ENCODE assay signal across 8 mouse cellular contexts in the genomic region with DNA sequence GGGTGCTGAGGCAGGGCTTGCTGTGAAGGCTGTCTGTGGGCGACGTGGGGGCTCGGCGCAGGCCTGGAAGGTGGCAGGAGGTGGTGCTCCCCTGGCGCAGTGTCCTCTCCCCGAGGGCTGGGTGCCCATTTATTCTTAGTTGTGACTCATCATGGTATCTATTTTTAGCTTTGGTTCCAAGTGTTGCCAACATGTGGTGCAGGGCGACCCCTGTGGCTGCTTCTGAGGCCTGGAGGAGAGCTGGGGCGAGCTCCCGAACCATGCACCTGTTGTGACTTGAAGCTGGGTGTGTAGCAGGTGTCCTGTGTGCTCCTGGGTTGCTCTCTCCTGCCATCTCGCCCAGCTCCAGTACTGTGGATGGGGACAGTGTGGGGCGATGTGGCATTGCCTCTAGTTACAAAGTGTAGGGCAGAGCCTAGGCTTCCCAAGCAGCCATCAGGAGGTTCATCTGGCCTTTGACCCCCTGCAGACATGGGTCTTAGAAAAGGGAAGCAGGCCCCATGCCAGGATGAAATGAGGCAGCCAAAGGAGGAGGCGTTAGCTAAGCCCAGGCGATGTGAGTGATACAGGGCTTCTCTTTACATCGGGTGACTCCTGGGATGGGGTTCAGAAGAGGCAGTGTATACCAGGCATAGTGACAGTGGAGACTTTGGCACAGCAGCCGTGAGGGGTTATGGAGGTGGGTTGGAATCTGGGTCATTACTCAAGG. TPM values are rescaled to one million over a fixed set of nuclear protein-coding genes. Genes with fewer than 3 reads are reported as not detected.
DNase-seq lines count a peak whose midpoint lies in the region; ATAC-seq lines count a peak whose summit lies in the region.

No protein-coding gene starts in this region.

- no peaks in the 10 kb centered on the region for H3K9me3 ChIP-seq in liver, embryonic 13.5 days (replicated peaks)
- no peaks in the 10 kb centered on the region for H3K9me3 ChIP-seq in liver, embryonic 12.5 days (replicated peaks)
- H3K9me3 ChIP-seq in forebrain, embryonic 11.5 days (ENCODE audit: control insufficient read depth, low read length): no peaks in the 10 kb centered on the region

- DNase-seq in liver, embryonic 13.5 days: no peak
- DNase-seq in adipocyte (ENCODE audit: low spot score): peak; percentile 60
- DNase-seq in heart, postnatal 36 days: peak; percentile 58 to 69
- DNase-seq in skeletal muscle tissue, adult 2 months (ENCODE audit: low read depth, low spot score): peak; percentile 95
- no peak for DNase-seq in forebrain, embryonic 11.5 days (ENCODE audit: low spot score)
- no peak for DNase-seq in spleen, postnatal 14 days (ENCODE audit: low spot score in 2 of 2)

- H3K4me3 ChIP-seq in liver, embryonic 13.5 days (replicated peaks): no peak overlapping the region
- H3K4me3 ChIP-seq in liver, embryonic 12.5 days: no peak overlapping the region
- no peak overlapping the region for H3K4me3 ChIP-seq in forebrain, embryonic 11.5 days (ENCODE audit: low read depth, low read length)

- WGBS in liver, embryonic 13.5 days (ENCODE audit: insufficient replicate concordance): 64% methylated on average over 15 of the region's 15 CpGs
- WGBS in liver, embryonic 12.5 days (ENCODE audit: insufficient replicate concordance): 63% methylated on average over 15 of the region's 15 CpGs
- 72% methylated on average over 15 of the region's 15 CpGs for WGBS in forebrain, embryonic 11.5 days

- H3K27ac ChIP-seq in liver, embryonic 13.5 days: no peak overlapping the region
- no peak overlapping the region for H3K27ac ChIP-seq in liver, embryonic 12.5 days
- no peak overlapping the region for H3K27ac ChIP-seq in forebrain, embryonic 11.5 days (ENCODE audit: low read depth, low read length)

- intact Hi-C loops in heart, postnatal 36 days (cut with DNase I): no loop called here

- H3K4me1 ChIP-seq in liver, embryonic 13.5 days (replicated peaks): peaks cover 54% of the 10 kb centered on the region
- peaks cover 42% of the 10 kb centered on the region for H3K4me1 ChIP-seq in liver, embryonic 12.5 days
- no peaks in the 10 kb centered on the region for H3K4me1 ChIP-seq in forebrain, embryonic 11.5 days (replicated peaks; ENCODE audit: control insufficient read depth, insufficient read depth, low read length)

- 0 out of 2 replicates have a peak, but pooled peaks have one; percentile 6 for ATAC-seq in liver, embryonic 13.5 days (ENCODE audit: low read depth)
- no peak for ATAC-seq in liver, embryonic 12.5 days
- peak; percentile 81 for ATAC-seq in common myeloid progenitor, adult 5-6 weeks (replicated peaks; ENCODE audit: low read depth, poor library complexity, severe bottlenecking)
- no peak for ATAC-seq in forebrain, embryonic 11.5 days (replicated peaks; ENCODE audit: low FRiP score)

- H3K9ac ChIP-seq in liver, embryonic 13.5 days: no peak overlapping the region
- no peak overlapping the region for H3K9ac ChIP-seq in liver, embryonic 12.5 days
- H3K9ac ChIP-seq in forebrain, embryonic 11.5 days (ENCODE audit: low read length): no peak overlapping the region

- H3K27me3 ChIP-seq in liver, embryonic 13.5 days: no peaks in the 10 kb centered on the region
- H3K27me3 ChIP-seq in liver, embryonic 12.5 days (replicated peaks): no peaks in the 10 kb centered on the region
- no peaks in the 10 kb centered on the region for H3K27me3 ChIP-seq in forebrain, embryonic 11.5 days (ENCODE audit: control insufficient read depth, insufficient read depth, low read length)

- no peak overlapping the region for H3K4me2 ChIP-seq in liver, embryonic 13.5 days
- no peak overlapping the region for H3K4me2 ChIP-seq in liver, embryonic 12.5 days
- no peak overlapping the region for H3K4me2 ChIP-seq in forebrain, embryonic 11.5 days (ENCODE audit: low read depth, low read length, severe bottlenecking)

- H3K36me3 ChIP-seq in liver, embryonic 13.5 days: no peaks in the 10 kb centered on the region
- H3K36me3 ChIP-seq in liver, embryonic 12.5 days: no peaks in the 10 kb centered on the region
- no peaks in the 10 kb centered on the region for H3K36me3 ChIP-seq in forebrain, embryonic 11.5 days (ENCODE audit: control insufficient read depth, insufficient read depth, low read length)

RNA-seq across cellular contexts. Expression of a gene that starts 23.0 kb away (rescaled TPM):
- 4.4 and 4.6 TPM in 2 replicates for polyA plus RNA-seq in liver, embryonic 13.5 days (2015; fragmentation: Nextera tagmentation; extraction: Ambion mirVana)
- polyA plus RNA-seq in liver, embryonic 12.5 days (2016; fragmentation: Nextera tagmentation; extraction: Ambion mirVana): 5.6 and 5.8 TPM in 2 replicates
- total RNA-seq in common myeloid progenitor, adult 5-6 weeks (2017): 5.8 and 6.4 TPM in 2 replicates
- total RNA-seq in heart, postnatal 36 days (2021): 10 to 100 TPM; 39.9 to 44.8 TPM
- 1.9 and 3.3 TPM in 2 replicates for polyA plus RNA-seq in forebrain, embryonic 11.5 days (2014; fragmentation: Nextera tagmentation; extraction: Ambion mirVana)

RNA-seq across cellular contexts. Expression of a gene that starts 33.2 kb away (rescaled TPM):
- polyA plus RNA-seq in liver, embryonic 13.5 days (2015; fragmentation: Nextera tagmentation; extraction: Ambion mirVana): 0.08 TPM in 1 of 2 replicates, not detected in the other
- polyA plus RNA-seq in liver, embryonic 12.5 days (2016; fragmentation: Nextera tagmentation; extraction: Ambion mirVana): not detected in 2 replicates
- not detected in 2 replicates for total RNA-seq in common myeloid progenitor, adult 5-6 weeks (2017)
- not detected for total RNA-seq in heart, postnatal 36 days (2021)
- polyA plus RNA-seq in forebrain, embryonic 11.5 days (2014; fragmentation: Nextera tagmentation; extraction: Ambion mirVana): not detected in 2 replicates

Comparison
In these comparisons a context has a peak if more than half of its experiments do, and no peak if none do; other contexts are left out.
1. ATAC-seq: peak in liver, embryonic 13.5 days (single experiment) and common myeloid progenitor, adult 5-6 weeks (single experiment); none in liver, embryonic 12.5 days (single experiment) and forebrain, embryonic 11.5 days (single experiment).
2. DNase-seq: peak in adipocyte (single experiment), heart, postnatal 36 days (2 of 2) and skeletal muscle tissue, adult 2 months (single experiment); none in liver, embryonic 13.5 days (single experiment), forebrain, embryonic 11.5 days (single experiment) and spleen, postnatal 14 days (0 of 2).